Mouse (Mus musculus) cerebellum, adult 2 months (tissue): ENCODE data around the gene Kalrn. TPM values are rescaled to one million over a fixed set of nuclear protein-coding genes. Genes with fewer than 3 reads are reported as not detected.

Source experiments
- DNase-seq, 2 experiments: peaks; one replicate each; pipeline ENCODE4 v3.0.0; 2021
- H3K27ac ChIP-seq: fragments of 200-500 bp; 2 replicates; pipeline ENCODE4 v1.5.1; 2012; ENCODE audit warnings: low read length, control low read depth, inconsistent platforms; ENCODE audit not compliant: insufficient read depth
- H3K27me3 ChIP-seq: fragments of 200-500 bp; 2 replicates; pipeline ENCODE4 v1.6.1; 2012; ENCODE audit warnings: inconsistent platforms, mild to moderate bottlenecking, low read length, moderate library complexity; ENCODE audit not compliant: control insufficient read depth, insufficient read depth
- H3K4me1 ChIP-seq: fragments of 200-500 bp; 2 replicates; pipeline ENCODE4 v1.6.1; 2011; ENCODE audit warnings: low read length; ENCODE audit not compliant: control insufficient read depth, insufficient read depth
- H3K4me3 ChIP-seq: fragments of 200-500 bp; replicated peaks from 2 replicates; pipeline ENCODE3; 2011; ENCODE audit warnings: mild to moderate bottlenecking, low read depth, low read length, control low read depth; ENCODE audit not compliant: insufficient read depth
- CTCF ChIP-seq: fragments of 200-500 bp; IDR thresholded peaks from 2 replicates; pipeline ENCODE4 v1.5.1; 2011; ENCODE audit warnings: low read depth, mild to moderate bottlenecking, control low read depth, low read length, moderate library complexity, borderline replicate concordance; ENCODE audit not compliant: insufficient read depth
- POLR2A ChIP-seq: fragments of 200-500 bp; IDR thresholded peaks from 2 replicates; pipeline ENCODE4 v1.6.1; 2011; ENCODE audit warnings: low read length, control low read depth, borderline replicate concordance; ENCODE audit not compliant: insufficient read depth
- WGBS: fragments of 180-500 bp; shearing (Covaris S2); methylation state at CpG from one replicate; pipeline ENCODE4 v1.1.7; 2018; 5-methylcytosine and 5-hydroxymethylcytosine counted together
- polyA plus RNA-seq: library from polyadenylated mRNA; depleted of rRNA; stranded (reverse); fragments of >200 nt; gene quantifications from 2 replicates; pipeline ENCODE4 v1.2.3, GENCODE M21; 2012

The Kalrn gene
- polyA plus RNA-seq, 1 experiment = 17.9 TPM

DNA sequence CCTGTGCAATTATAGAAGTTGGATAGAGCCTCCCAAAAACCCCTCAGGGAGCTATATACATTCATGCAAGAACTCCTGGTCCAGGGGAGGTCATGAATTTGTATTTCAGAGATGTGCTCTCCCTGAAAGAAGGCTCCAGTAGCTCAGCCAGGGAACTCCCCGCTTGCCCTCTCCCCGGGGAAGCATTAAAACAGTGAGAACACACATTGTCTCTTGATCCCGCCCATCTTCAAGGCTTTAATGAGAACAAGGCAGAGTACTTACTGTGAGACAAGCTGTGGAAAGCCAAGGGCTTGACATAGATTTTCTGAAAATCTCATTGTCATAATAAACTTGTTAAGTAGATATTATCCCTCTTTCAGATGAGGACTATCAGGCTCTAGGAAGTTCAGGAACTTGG lies 155.4 kb downstream of the Kalrn start:
- no peak for DNase-seq
- Histone ChIP-seq H3K27ac (no peak overlapping the region), H3K4me1 (no peaks in the 10 kb centered on the region), H3K4me3 (no peak overlapping the region), H3K27me3 (no peaks in the 10 kb centered on the region)
- TF ChIP-seq CTCF (no peak), POLR2A (no peak)
- WGBS = 67% methylated on average over 3 of the region's 3 CpGs

- H3K4me1 ChIP-seq = no peaks in the 10 kb centered on the region
- WGBS = 89% methylated on average over 3 of the region's 3 CpGs
- DNase-seq = no peak
- no peaks in the 10 kb centered on the region for H3K27me3 ChIP-seq
- no peak overlapping the region for H3K27ac ChIP-seq
- TF ChIP-seq CTCF (no peak), POLR2A (no peak)
- H3K4me3 ChIP-seq = no peak overlapping the region
These were observed 155.9 kb downstream of the Kalrn start for GRCm38 (mm10) chr16:34417383-34417782.

DNA sequence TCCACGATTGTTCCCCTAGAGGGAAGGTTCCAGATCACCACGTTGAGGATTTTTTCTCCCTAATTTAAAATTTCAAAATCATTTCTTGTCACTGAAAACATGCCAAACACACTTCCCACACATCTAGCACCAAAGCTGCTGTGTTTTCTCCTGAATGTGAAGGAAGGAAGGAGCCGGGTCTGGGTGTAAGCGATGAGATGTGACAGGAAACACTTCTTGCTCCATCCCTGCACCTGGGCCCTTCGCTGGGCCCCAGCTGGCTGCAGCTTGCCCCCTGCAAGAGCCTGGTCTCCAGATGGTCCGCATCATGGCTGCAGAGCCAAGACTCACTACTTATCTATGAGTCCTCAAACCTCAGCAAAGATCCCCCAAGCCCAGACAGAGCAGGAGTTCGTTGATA lies 158.8 kb downstream of the Kalrn start:
- Histone ChIP-seq H3K27ac (no peak overlapping the region), H3K27me3 (no peaks in the 10 kb centered on the region), H3K4me1 (no peaks in the 10 kb centered on the region), H3K4me3 (no peak overlapping the region)
- TF ChIP-seq POLR2A = no peak
- no peak for TF ChIP-seq CTCF
- WGBS = 55% methylated on average over 7 of the region's 7 CpGs
- DNase-seq = no peak

DNA sequence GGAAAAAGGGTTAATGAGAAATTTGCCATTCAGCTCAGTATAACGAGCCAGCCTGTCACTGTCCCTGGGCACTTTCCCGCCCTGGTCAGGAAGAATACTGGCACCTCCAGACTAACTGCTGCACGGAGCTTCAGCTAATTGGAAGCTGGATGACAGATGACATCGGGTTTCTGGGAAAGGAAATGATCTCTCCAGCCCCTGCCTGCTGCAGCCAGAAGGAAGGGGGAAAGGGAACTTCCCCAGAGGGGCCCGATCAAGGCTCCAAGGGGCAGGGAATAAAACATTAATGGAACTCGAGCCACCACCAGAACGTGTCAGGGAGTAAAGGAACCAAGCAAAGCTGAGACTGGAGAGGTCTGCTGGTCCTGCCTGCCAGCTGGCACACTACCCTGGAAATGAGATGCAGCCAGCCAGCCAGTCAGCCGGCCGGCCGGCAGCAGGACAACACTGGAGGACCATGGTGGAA lies 159.4 kb downstream of the Kalrn start:
- 4% methylated on average over 10 of the region's 10 CpGs for WGBS
- no peak for TF ChIP-seq CTCF
- no peak for TF ChIP-seq POLR2A
- peak; percentile 60 to 71 for DNase-seq
- Histone ChIP-seq H3K4me1 (no peaks in the 10 kb centered on the region), H3K27me3 (no peaks in the 10 kb centered on the region), H3K4me3 (no peak overlapping the region), H3K27ac (no peak overlapping the region)

- H3K27ac ChIP-seq = no peak overlapping the region
- no peak overlapping the region for H3K4me3 ChIP-seq
- DNase-seq = no peak
- no peaks in the 10 kb centered on the region for H3K27me3 ChIP-seq
- WGBS = 87% methylated on average over 8 of the region's 8 CpGs
- no peaks in the 10 kb centered on the region for H3K4me1 ChIP-seq
- TF ChIP-seq POLR2A (no peak), CTCF (no peak)
These were observed 166.3 kb downstream of the Kalrn start for GRCm38 (mm10) chr16:34407036-34407435.

DNA sequence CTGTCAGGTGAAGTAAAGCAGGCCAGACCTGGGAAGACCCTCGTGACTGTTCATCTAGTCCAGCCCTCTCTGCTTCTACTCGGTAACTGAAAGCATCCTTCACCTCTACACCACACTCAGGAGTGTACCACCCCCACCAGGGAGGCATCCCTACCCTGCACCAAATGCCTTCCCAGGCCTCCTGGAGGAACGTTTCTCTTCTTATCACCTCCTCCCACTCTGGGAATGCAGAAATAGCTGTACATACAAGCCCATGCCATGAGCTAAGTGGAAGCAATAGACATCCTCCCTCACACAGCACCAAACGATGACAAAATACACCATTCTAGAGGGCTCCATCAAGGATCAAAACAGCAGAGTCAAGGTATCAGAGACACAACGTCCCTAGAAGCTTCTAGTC lies 168.2 kb downstream of the Kalrn start:
- DNase-seq = no peak
- WGBS = 79% methylated on average over 5 of the region's 5 CpGs

GRCm38 (mm10) chr16:34401216-34401615 lies 172.1 kb downstream of the Kalrn start:
- no peak overlapping the region for H3K4me3 ChIP-seq
- no peaks in the 10 kb centered on the region for H3K4me1 ChIP-seq
- TF ChIP-seq CTCF = no peak
- TF ChIP-seq POLR2A = no peak
- H3K27ac ChIP-seq = no peak overlapping the region
- no peaks in the 10 kb centered on the region for H3K27me3 ChIP-seq
- DNase-seq = no peak
- 34% methylated on average over 1 of the region's 1 CpGs for WGBS

More for the DNA sequence above, 168.2 kb downstream of the Kalrn start:
- Histone ChIP-seq H3K4me3 (no peak overlapping the region), H3K27me3 (no peaks in the 10 kb centered on the region), H3K27ac (no peak overlapping the region), H3K4me1 (no peaks in the 10 kb centered on the region)
- TF ChIP-seq POLR2A (no peak), CTCF (no peak)

GRCm38 (mm10) chr16:34400102-34400728 lies 173.1 kb downstream of the Kalrn start:
- no peaks in the 10 kb centered on the region for H3K4me1 ChIP-seq
- H3K27ac ChIP-seq = no peak overlapping the region
- TF ChIP-seq POLR2A (no peak), CTCF (no peak)
- DNase-seq = no peak
- H3K4me3 ChIP-seq = no peak overlapping the region
- WGBS = 74% methylated on average over 13 of the region's 13 CpGs
- no peaks in the 10 kb centered on the region for H3K27me3 ChIP-seq
